17 mouse cellular contexts compared by ENCODE assay signal in genomic region chr16:96114729-96115128, GRCm38 (mm10). TPM values are rescaled to one million over a fixed set of nuclear protein-coding genes. Genes with fewer than 3 reads are reported as not detected.
DNase-seq lines count a peak whose midpoint lies in the region; ATAC-seq and TF ChIP-seq lines count a peak whose summit lies in the region.
"Had no signal": no experiment of that assay in that cellular context is flagged by ENCODE, and none has a peak within 500 bp of the region (broad histone marks: within the 10 kb centered on the region; RNA-seq: fewer than 3 reads in every experiment).

No protein-coding gene starts in this region.

- no peak overlapping the region for H3K27ac ChIP-seq in kidney, postnatal 0 days
- no peak overlapping the region for H3K27ac ChIP-seq in thymus, adult 2 months (ENCODE audit: control insufficient read depth, insufficient read depth, low read length)
- H3K27ac ChIP-seq: forebrain, embryonic 12.5 days; limb, embryonic 12.5 days; midbrain, embryonic 12.5 days; neural tube, embryonic 12.5 days had no signal

- no peak for DNase-seq in kidney, postnatal 0 days (ENCODE audit: low spot score)
- DNase-seq in kidney, adult 8-10 months: no peak
- peak; percentile 9 for DNase-seq in thymus, adult 2 months
- no peak for DNase-seq in thymus, postnatal 10 days (ENCODE audit: low spot score in 2 of 2)
- DNase-seq in Patski (ENCODE audit: low read depth, low spot score): no peak
- DNase-seq in splenic B cell, adult 2 months (ENCODE audit: low read depth, low spot score): peak; percentile 64
- no peak for DNase-seq in adrenal gland, postnatal 4 days (ENCODE audit: low spot score in 2 of 2)
- DNase-seq: gastrocnemius, postnatal 10 days; heart, postnatal 4 days; kidney, postnatal 14 days had no signal

- in situ Hi-C loops in Patski (cut with MboI; ENCODE audit: low pct_unique_long_range_greater_than_20kb): no loop called here

- no peak overlapping the region for H3K4me3 ChIP-seq in kidney, postnatal 0 days (replicated peaks; ENCODE audit: low read depth, low read length)
- H3K4me3 ChIP-seq in thymus, adult 2 months (ENCODE audit: control insufficient read depth, insufficient read depth, low read length): no peak overlapping the region
- H3K4me3 ChIP-seq: forebrain, embryonic 12.5 days; heart, embryonic 12.5 days; limb, embryonic 12.5 days; midbrain, embryonic 12.5 days; neural tube, embryonic 12.5 days had no signal

- H3K9me3 ChIP-seq in kidney, postnatal 0 days (replicated peaks; ENCODE audit: low read length): no peaks in the 10 kb centered on the region
- H3K9me3 ChIP-seq: forebrain, embryonic 12.5 days; heart, embryonic 12.5 days; midbrain, embryonic 12.5 days; neural tube, embryonic 12.5 days had no signal

- CTCF ChIA-PET in Patski (lab: Charles Lee): interaction anchor here (1.0 to 1.5 kb wide), 3 partner anchors 12 to 32 kb away, joined by 3 to 7 read pairs (median 3); no protein-coding TSS in a partner anchor

- no peak overlapping the region for H3K9ac ChIP-seq in kidney, postnatal 0 days (ENCODE audit: low read depth, low read length)
- H3K9ac ChIP-seq: forebrain, embryonic 12.5 days; limb, embryonic 12.5 days; midbrain, embryonic 12.5 days; neural tube, embryonic 12.5 days had no signal

- no peak for ATAC-seq in kidney, postnatal 0 days (replicated peaks; ENCODE audit: low FRiP score, low read depth)
- ATAC-seq in Patski: no peak
- ATAC-seq in granulocyte monocyte progenitor cell, adult 5-6 weeks (replicated peaks; ENCODE audit: poor library complexity, severe bottlenecking): no peak; the same call in 1 of the 2 replicates
- ATAC-seq: activated CD4-positive, CD25-positive, alpha-beta regulatory T cell, adult 4 months had no signal

- no peaks in the 10 kb centered on the region for H3K27me3 ChIP-seq in kidney, postnatal 0 days (ENCODE audit: insufficient read depth, low read length)
- H3K27me3 ChIP-seq in thymus, adult 2 months (ENCODE audit: control insufficient read depth, insufficient read depth, low read length): no peaks in the 10 kb centered on the region
- H3K27me3 ChIP-seq in Patski: no peaks in the 10 kb centered on the region
- no peaks in the 10 kb centered on the region for H3K27me3 ChIP-seq in splenic B cell, adult 2 months (ENCODE audit: control insufficient read depth, insufficient read depth, low read length, poor library complexity, severe bottlenecking)
- H3K27me3 ChIP-seq: forebrain, embryonic 12.5 days; heart, embryonic 12.5 days; limb, embryonic 12.5 days; midbrain, embryonic 12.5 days; neural tube, embryonic 12.5 days had no signal

- no peaks in the 10 kb centered on the region for H3K4me1 ChIP-seq in kidney, postnatal 0 days (replicated peaks; ENCODE audit: insufficient read depth, low read length)
- no peaks in the 10 kb centered on the region for H3K4me1 ChIP-seq in thymus, adult 2 months (replicated peaks; ENCODE audit: control insufficient read depth, insufficient read depth, low read length)
- H3K4me1 ChIP-seq: forebrain, embryonic 12.5 days; limb, embryonic 12.5 days; midbrain, embryonic 12.5 days; neural tube, embryonic 12.5 days had no signal

- TF ChIP-seq POLR2A in thymus, adult 2 months (IDR thresholded peaks at IDR 0.05; ENCODE audit: control insufficient read depth, extremely low read depth, insufficient read depth, low read length, poor library complexity): no peak

- no peak overlapping the region for H3K4me2 ChIP-seq in kidney, postnatal 0 days (ENCODE audit: low read length)
- H3K4me2 ChIP-seq: forebrain, embryonic 12.5 days; heart, embryonic 12.5 days; limb, embryonic 12.5 days; midbrain, embryonic 12.5 days; neural tube, embryonic 12.5 days had no signal

- peak; percentile 42 for TF ChIP-seq CTCF in kidney, postnatal 0 days (IDR thresholded peaks at IDR 0.05; ENCODE audit: low read depth)
- no peak for TF ChIP-seq CTCF in thymus, adult 2 months (IDR thresholded peaks at IDR 0.05; ENCODE audit: borderline replicate concordance, control insufficient read depth, extremely low read depth, insufficient read depth, low read length, poor library complexity)
- TF ChIP-seq CTCF in Patski (IDR thresholded peaks at IDR 0.05): peak; percentile 48

- no peaks in the 10 kb centered on the region for H3K36me3 ChIP-seq in kidney, postnatal 0 days (ENCODE audit: insufficient read depth, low read length)
- H3K36me3 ChIP-seq in thymus, adult 2 months (ENCODE audit: control insufficient read depth, insufficient read depth, low read length): no peaks in the 10 kb centered on the region
- no peaks in the 10 kb centered on the region for H3K36me3 ChIP-seq in splenic B cell, adult 2 months (ENCODE audit: control insufficient read depth, insufficient read depth, low read length, poor library complexity, severe bottlenecking)
- H3K36me3 ChIP-seq: heart, embryonic 12.5 days; limb, embryonic 12.5 days; neural tube, embryonic 12.5 days had no signal

- POLR2A ChIA-PET in Patski (lab: Charles Lee): no interaction called here

- 61% methylated on average over 4 of the region's 4 CpGs for WGBS in kidney, postnatal 0 days
- WGBS in thymus, adult 2 months: 50% methylated on average over 4 of the region's 4 CpGs

RNA-seq across cellular contexts. Expression of gene Hmgn1, which starts 12.8 kb away (rescaled TPM):
- polyA plus RNA-seq in kidney, postnatal 0 days (2015; fragmentation: Nextera tagmentation; extraction: Ambion mirVana): 551 and 628 TPM in 2 replicates
- polyA plus RNA-seq in thymus, adult 2 months (2012; rRNA removed): 28.5 and 31.4 TPM in 2 replicates
- polyA plus RNA-seq in Patski (2021): 522 TPM
- total RNA-seq in adrenal gland, postnatal 4 days (2021): 100 to 1,000 TPM; 270 to 285 TPM
- total RNA-seq in granulocyte monocyte progenitor cell, adult 5-6 weeks (2014; fragmentation: Nextera tagmentation): 112 and 114 TPM in 2 replicates
- total RNA-seq in granulocyte monocyte progenitor cell, adult 5-6 weeks (2017): 92.2 and 128 TPM in 2 replicates

RNA-seq across cellular contexts. Expression of gene Wrb, which starts 30.5 kb away (rescaled TPM):
- 47.8 and 55.9 TPM in 2 replicates for polyA plus RNA-seq in kidney, postnatal 0 days (2015; fragmentation: Nextera tagmentation; extraction: Ambion mirVana)
- 38.3 and 44.6 TPM in 2 replicates for polyA plus RNA-seq in thymus, adult 2 months (2012; rRNA removed)
- 36.9 TPM for polyA plus RNA-seq in Patski (2021)
- total RNA-seq in adrenal gland, postnatal 4 days (2021): 10 to 100 TPM; 31.5 to 31.9 TPM
- 8.8 and 14.0 TPM in 2 replicates for total RNA-seq in granulocyte monocyte progenitor cell, adult 5-6 weeks (2014; fragmentation: Nextera tagmentation)
- 14.1 and 17.4 TPM in 2 replicates for total RNA-seq in granulocyte monocyte progenitor cell, adult 5-6 weeks (2017)

RNA-seq across cellular contexts. Expression of gene Brwd1, which starts 32.4 kb away (rescaled TPM):
- 45.4 and 52.8 TPM in 2 replicates for polyA plus RNA-seq in kidney, postnatal 0 days (2015; fragmentation: Nextera tagmentation; extraction: Ambion mirVana)
- 48.5 and 62.1 TPM in 2 replicates for polyA plus RNA-seq in thymus, adult 2 months (2012; rRNA removed)
- 46.6 TPM for polyA plus RNA-seq in Patski (2021)
- total RNA-seq in adrenal gland, postnatal 4 days (2021): 100 to 1,000 TPM in 1 of 2 experiments, 10 to 100 TPM in 1; 83.2 to 103 TPM
- 44.6 and 57.6 TPM in 2 replicates for total RNA-seq in granulocyte monocyte progenitor cell, adult 5-6 weeks (2014; fragmentation: Nextera tagmentation)
- 37.2 and 41.7 TPM in 2 replicates for total RNA-seq in granulocyte monocyte progenitor cell, adult 5-6 weeks (2017)

Comparison
In these comparisons a context has a peak if more than half of its experiments do, and no peak if none do; other contexts are left out.
1. DNase-seq: peak in thymus, adult 2 months (single experiment) and splenic B cell, adult 2 months (single experiment); none in kidney, postnatal 0 days (single experiment), kidney, adult 8-10 months (0 of 2), thymus, postnatal 10 days (0 of 2), Patski (single experiment) and adrenal gland, postnatal 4 days (0 of 2).
2. RNA of gene Hmgn1, which starts 12.8 kb away (polyA plus RNA-seq): 551 to 628 TPM in kidney, postnatal 0 days and 522 TPM in Patski (single experiment); 28.5 to 31.4 TPM in thymus, adult 2 months; every median in the first group is over 10 times any median in the second.